Mouse (Mus musculus) forebrain, embryonic 16.5 days (tissue): Measurements from ENCODE around the gene Ube2e3. TPM values are rescaled to one million over a fixed set of nuclear protein-coding genes. Genes with fewer than 3 reads are reported as not detected.

Source experiments
- ATAC-seq: fragments of 200-750 bp; cut with Nextera tagmentation; 2 replicates; pipeline ENCODE4 v1.8.0; 2017; ENCODE audit warnings: mild to moderate bottlenecking, moderate library complexity
- H3K27ac ChIP-seq: fragments of 300-500 bp; sonication (generic); 2 replicates; pipeline ENCODE4 v1.5.1; 2014; ENCODE audit warnings: low read length, control low read depth
- H3K27me3 ChIP-seq: fragments of 300-500 bp; sonication (generic); replicated peaks from 2 replicates; pipeline ENCODE4 v1.6.1; 2014; ENCODE audit warnings: low read length; ENCODE audit not compliant: control insufficient read depth, insufficient read depth
- H3K36me3 ChIP-seq: fragments of 300-500 bp; sonication (generic); 2 replicates; pipeline ENCODE4 v1.6.1; 2014; ENCODE audit not compliant: control insufficient read depth, insufficient read depth
- H3K4me1 ChIP-seq: fragments of 300-500 bp; sonication (generic); replicated peaks from 2 replicates; pipeline ENCODE4 v1.6.1; 2014; ENCODE audit warnings: low read length; ENCODE audit not compliant: control insufficient read depth, insufficient read depth
- H3K4me2 ChIP-seq: fragments of 300-500 bp; sonication (generic); 2 replicates; pipeline ENCODE4 v1.6.1; 2014; ENCODE audit warnings: mild to moderate bottlenecking, low read length, control low read depth
- H3K4me3 ChIP-seq: fragments of 300-500 bp; sonication (generic); replicated peaks from 2 replicates; pipeline ENCODE4 v1.5.1; 2014; ENCODE audit warnings: mild to moderate bottlenecking, low read length, control low read depth
- H3K9ac ChIP-seq: fragments of 300-500 bp; sonication (generic); replicated peaks from 2 replicates; pipeline ENCODE4 v1.6.1; 2014; ENCODE audit warnings: low read depth, low read length, control low read depth
- H3K9me3 ChIP-seq: fragments of 300-500 bp; sonication (generic); 2 replicates; pipeline ENCODE4 v1.6.1; 2016; ENCODE audit warnings: low read length; ENCODE audit not compliant: control insufficient read depth
- WGBS: fragments of 180-500 bp; shearing (Covaris S2); extraction: QIAGEN DNeasy Blood & Tissue Kit; methylation state at CpG from one replicate; pipeline ENCODE4 v1.1.7; 2014; 5-methylcytosine and 5-hydroxymethylcytosine counted together
- polyA plus RNA-seq: library from polyadenylated mRNA; unstranded; fragments of >200 nt; fragmentation: Nextera tagmentation; extraction: Ambion mirVana; gene quantifications from 2 replicates; pipeline ENCODE4 v1.2.1, GENCODE M21; 2015

The Ube2e3 gene
- polyA plus RNA-seq, 1 experiment from 2014 or later, result 250 TPM

GRCm38 (mm10) chr2:78860088-78860372 is 7.9 kb upstream of the Ube2e3 start:
- Histone ChIP-seq H3K36me3 (no peaks in the 10 kb centered on the region), H3K4me2 (no peak overlapping the region), H3K4me1 (no peaks in the 10 kb centered on the region), H3K27ac (no peak overlapping the region), H3K9me3 (no peaks in the 10 kb centered on the region), H3K4me3 (no peak overlapping the region), H3K9ac (no peak overlapping the region), H3K27me3 (no peaks in the 10 kb centered on the region)
- WGBS, result 82% methylated on average over 3 of the region's 3 CpGs
- ATAC-seq, result no peak

- H3K36me3 ChIP-seq, result no peaks in the 10 kb centered on the region
- no peak for ATAC-seq
- no peak overlapping the region for H3K4me2 ChIP-seq
- 90% methylated on average over 3 of the region's 3 CpGs for WGBS
- no peaks in the 10 kb centered on the region for H3K9me3 ChIP-seq
- no peaks in the 10 kb centered on the region for H3K4me1 ChIP-seq
- H3K27me3 ChIP-seq, result no peaks in the 10 kb centered on the region
- H3K4me3 ChIP-seq, result no peak overlapping the region
- H3K9ac ChIP-seq, result no peak overlapping the region
- H3K27ac ChIP-seq, result no peak overlapping the region
Observed at GRCm38 (mm10) chr2:78864116-78864515, 3.8 kb upstream of the Ube2e3 start.

- WGBS, result 66% methylated on average over 5 of the region's 5 CpGs
- Histone ChIP-seq H3K4me2 (no peak overlapping the region), H3K9ac (no peak overlapping the region), H3K36me3 (no peaks in the 10 kb centered on the region), H3K9me3 (no peaks in the 10 kb centered on the region), H3K4me3 (no peak overlapping the region), H3K27me3 (no peaks in the 10 kb centered on the region), H3K27ac (no peak overlapping the region), H3K4me1 (no peaks in the 10 kb centered on the region)
- no peak for ATAC-seq
Observed at GRCm38 (mm10) chr2:78864866-78865265, 3.1 kb upstream of the Ube2e3 start.

GRCm38 (mm10) chr2:78868511-78868854 is 559 bp downstream of the Ube2e3 start:
- Histone ChIP-seq H3K9me3 (no peaks in the 10 kb centered on the region), H3K36me3 (no peaks in the 10 kb centered on the region), H3K4me1 (peaks cover 16% of the 10 kb centered on the region), H3K27me3 (no peaks in the 10 kb centered on the region), H3K4me2 (peak overlapping the region; percentile 51), H3K27ac (peak overlapping the region; percentile 96), H3K9ac (peak overlapping the region; percentile 96), H3K4me3 (peak overlapping the region; percentile 82)
- peak; percentile 63 for ATAC-seq
- WGBS, result under 1% methylated on average over 30 of the region's 44 CpGs

- no peaks in the 10 kb centered on the region for H3K36me3 ChIP-seq
- H3K4me1 ChIP-seq, result peaks cover 20% of the 10 kb centered on the region
- peak overlapping the region; percentile 64 for H3K4me2 ChIP-seq
- H3K27ac ChIP-seq, result peak overlapping the region; percentile 96
- H3K4me3 ChIP-seq, result peak overlapping the region; percentile 82
- H3K27me3 ChIP-seq, result no peaks in the 10 kb centered on the region
- H3K9me3 ChIP-seq, result no peaks in the 10 kb centered on the region
- WGBS, result under 1% methylated on average over 55 of the region's 114 CpGs
- ATAC-seq, result peak; percentile 97
- peak overlapping the region; percentile 96 for H3K9ac ChIP-seq
Observed at GRCm38 (mm10) chr2:78868951-78869720, 1.2 kb downstream of the Ube2e3 start.

GRCm38 (mm10) chr2:78869721-78870442 is 2.0 kb downstream of the Ube2e3 start:
- Histone ChIP-seq H3K9ac (peak overlapping the region; percentile 96), H3K27me3 (no peaks in the 10 kb centered on the region), H3K27ac (peak overlapping the region; percentile 96), H3K9me3 (no peaks in the 10 kb centered on the region), H3K4me2 (peak overlapping the region; percentile 64), H3K4me3 (peak overlapping the region; percentile 82), H3K4me1 (peaks cover 22% of the 10 kb centered on the region), H3K36me3 (no peaks in the 10 kb centered on the region)
- ATAC-seq, result no peak
- whole genome bisulfite sequencing, result under 1% methylated on average over 35 of the region's 35 CpGs

- 3% methylated on average over 10 of the region's 10 CpGs for WGBS
- Histone ChIP-seq H3K4me1 (peaks cover 27% of the 10 kb centered on the region), H3K27ac (peak overlapping the region; percentile 19), H3K4me2 (peak overlapping the region; percentile 64), H3K27me3 (no peaks in the 10 kb centered on the region), H3K4me3 (peak overlapping the region; percentile 82), H3K9me3 (no peaks in the 10 kb centered on the region), H3K9ac (peak overlapping the region; percentile 96), H3K36me3 (no peaks in the 10 kb centered on the region)
- no peak for ATAC-seq
Observed at GRCm38 (mm10) chr2:78870443-78871025, 2.6 kb downstream of the Ube2e3 start.

- H3K4me3 ChIP-seq, result peak overlapping the region; percentile 82
- H3K27ac ChIP-seq, result peak overlapping the region; percentile 78
- peaks cover 31% of the 10 kb centered on the region for H3K4me1 ChIP-seq
- H3K4me2 ChIP-seq, result peak overlapping the region; percentile 64
- H3K9ac ChIP-seq, result peak overlapping the region; percentile 58
- 5% methylated on average over 8 of the region's 8 CpGs for WGBS
- H3K27me3 ChIP-seq, result no peaks in the 10 kb centered on the region
- no peaks in the 10 kb centered on the region for H3K36me3 ChIP-seq
- no peaks in the 10 kb centered on the region for H3K9me3 ChIP-seq
- peak; percentile 29; the same call in 1 of the 2 replicates for ATAC-seq
Observed at GRCm38 (mm10) chr2:78871971-78872860, 4.3 kb downstream of the Ube2e3 start.

- no peaks in the 10 kb centered on the region for H3K9me3 ChIP-seq
- H3K4me2 ChIP-seq, result peak overlapping the region; percentile 57
- no peak overlapping the region for H3K27ac ChIP-seq
- peaks cover 31% of the 10 kb centered on the region for H3K4me1 ChIP-seq
- no peaks in the 10 kb centered on the region for H3K27me3 ChIP-seq
- H3K36me3 ChIP-seq, result no peaks in the 10 kb centered on the region
- peak overlapping the region; percentile 27 for H3K4me3 ChIP-seq
- WGBS, result 11% methylated on average over 2 of the region's 2 CpGs
- no peak overlapping the region; the same call in 1 of the 2 replicates for H3K9ac ChIP-seq
- ATAC-seq, result no peak
Observed at GRCm38 (mm10) chr2:78873946-78874345, 6.0 kb downstream of the Ube2e3 start.
